Mouse (Mus musculus): ENCODE data around the gene D630039A03Rik. TPM values are rescaled to one million over a fixed set of nuclear protein-coding genes. Genes with fewer than 3 reads are reported as not detected.

Gene D630039A03Rik
- polyA plus RNA-seq, 1 experiment from 2014 or later: 0.31 TPM

DNA sequence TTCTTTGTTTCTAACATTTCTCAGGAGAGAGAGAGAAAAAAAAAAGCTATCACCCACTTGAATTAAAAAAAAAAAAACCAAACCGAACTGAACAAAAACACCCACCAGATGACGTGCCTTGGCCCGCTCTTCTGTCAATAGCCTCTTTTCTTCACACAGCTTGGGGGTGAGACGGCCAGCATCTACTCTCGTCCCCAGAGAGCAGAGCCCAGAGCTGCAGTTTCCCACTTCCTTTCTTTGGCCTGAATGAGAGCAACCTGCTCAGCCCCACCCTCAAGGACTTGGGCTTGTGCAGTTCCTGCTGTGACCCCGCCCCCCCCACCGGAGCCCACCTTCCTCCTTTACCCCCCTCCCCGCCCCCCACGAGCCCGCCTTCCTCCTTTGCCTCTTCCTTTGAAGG is 48.6 kb downstream of the D630039A03Rik start:
- Histone ChIP-seq H3K36me3 (ENCODE audit: control insufficient read depth, insufficient read depth, low read length) (no peaks in the 10 kb centered on the region), H3K9me3 (ENCODE audit: control insufficient read depth, low read length) (no peaks in the 10 kb centered on the region), H3K4me3 (ENCODE audit: low read depth, low read length) (no peak overlapping the region), H3K27ac (ENCODE audit: low read depth, low read length) (no peak overlapping the region), H3K4me2 (replicated peaks; ENCODE audit: low read depth, low read length) (no peak overlapping the region), H3K27me3 (ENCODE audit: control insufficient read depth, insufficient read depth, low read length) (no peaks in the 10 kb centered on the region), H3K9ac (ENCODE audit: low read depth, low read length) (no peak overlapping the region), H3K4me1 (replicated peaks; ENCODE audit: control insufficient read depth, insufficient read depth, low read length) (no peaks in the 10 kb centered on the region)
- DNase-seq (ENCODE audit: low spot score) (no peak), ATAC-seq (ENCODE audit: low FRiP score) (no peak)
- WGBS: 42% methylated on average over 9 of the region's 10 CpGs

DNA sequence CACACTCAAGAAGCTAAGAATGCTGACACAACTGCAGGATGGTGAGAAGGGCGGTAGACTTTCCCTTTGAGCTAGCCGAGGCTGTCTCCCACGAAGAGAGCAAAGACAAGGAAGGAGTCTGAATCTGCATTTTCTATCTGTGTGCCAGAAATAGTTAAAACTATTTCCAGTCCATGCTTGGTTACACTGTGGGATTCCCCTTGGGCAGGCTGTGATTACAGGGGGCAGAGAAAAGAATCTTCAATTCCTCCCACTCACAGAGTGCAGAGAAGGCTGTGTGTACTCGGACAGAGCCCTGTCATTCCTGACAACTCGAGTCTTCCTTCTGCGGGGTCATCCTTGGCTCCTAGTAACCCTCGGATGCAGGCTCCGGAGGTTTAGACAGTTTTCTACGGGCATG is 49.1 kb downstream of the D630039A03Rik start:
- H3K27me3 ChIP-seq (ENCODE audit: control insufficient read depth, insufficient read depth, low read length): no peaks in the 10 kb centered on the region
- no peak overlapping the region for H3K4me3 ChIP-seq (ENCODE audit: low read depth, low read length)
- no peak overlapping the region for H3K9ac ChIP-seq (ENCODE audit: low read depth, low read length)
- H3K27ac ChIP-seq (ENCODE audit: low read depth, low read length): no peak overlapping the region
- H3K4me1 ChIP-seq (replicated peaks; ENCODE audit: control insufficient read depth, insufficient read depth, low read length): no peaks in the 10 kb centered on the region
- no peak for DNase-seq (ENCODE audit: low spot score)
- ATAC-seq (ENCODE audit: low FRiP score): no peak
- H3K36me3 ChIP-seq (ENCODE audit: control insufficient read depth, insufficient read depth, low read length): no peaks in the 10 kb centered on the region
- no peaks in the 10 kb centered on the region for H3K9me3 ChIP-seq (ENCODE audit: control insufficient read depth, low read length)
- 66% methylated on average over 9 of the region's 9 CpGs for WGBS
- H3K4me2 ChIP-seq (replicated peaks; ENCODE audit: low read depth, low read length): no peak overlapping the region

DNA sequence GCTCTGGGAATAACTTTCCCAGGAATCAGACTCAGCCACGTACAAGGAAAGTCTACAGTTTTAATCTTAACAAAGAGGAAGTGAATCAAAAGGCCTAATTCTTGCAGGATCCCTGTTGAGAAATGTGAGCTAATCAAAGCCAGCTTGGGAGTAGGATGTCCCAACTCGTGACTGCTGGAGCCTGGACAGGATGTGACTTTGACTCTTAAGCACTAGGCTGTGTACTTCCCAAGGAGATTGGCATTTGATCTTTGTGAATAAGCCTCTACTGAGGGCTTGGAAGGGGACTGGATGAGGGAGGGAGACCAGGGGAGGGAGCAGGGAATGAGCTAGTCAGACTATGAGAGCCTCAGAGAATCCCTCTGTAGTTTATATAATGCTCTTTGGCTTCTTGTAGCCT is 50.0 kb downstream of the D630039A03Rik start:
- H3K9ac ChIP-seq (ENCODE audit: low read depth, low read length): no peak overlapping the region
- H3K27me3 ChIP-seq (ENCODE audit: control insufficient read depth, insufficient read depth, low read length): no peaks in the 10 kb centered on the region
- ATAC-seq (ENCODE audit: low FRiP score) (no peak), DNase-seq (ENCODE audit: low spot score) (no peak)
- H3K9me3 ChIP-seq (ENCODE audit: control insufficient read depth, low read length): no peaks in the 10 kb centered on the region
- no peak overlapping the region for H3K27ac ChIP-seq (ENCODE audit: low read depth, low read length)
- H3K36me3 ChIP-seq (ENCODE audit: control insufficient read depth, insufficient read depth, low read length): no peaks in the 10 kb centered on the region
- no peak overlapping the region for H3K4me3 ChIP-seq (ENCODE audit: low read depth, low read length)
- H3K4me1 ChIP-seq (replicated peaks; ENCODE audit: control insufficient read depth, insufficient read depth, low read length): no peaks in the 10 kb centered on the region
- WGBS: 35% methylated on average over 2 of the region's 2 CpGs
- H3K4me2 ChIP-seq (replicated peaks; ENCODE audit: low read depth, low read length): no peak overlapping the region

DNA sequence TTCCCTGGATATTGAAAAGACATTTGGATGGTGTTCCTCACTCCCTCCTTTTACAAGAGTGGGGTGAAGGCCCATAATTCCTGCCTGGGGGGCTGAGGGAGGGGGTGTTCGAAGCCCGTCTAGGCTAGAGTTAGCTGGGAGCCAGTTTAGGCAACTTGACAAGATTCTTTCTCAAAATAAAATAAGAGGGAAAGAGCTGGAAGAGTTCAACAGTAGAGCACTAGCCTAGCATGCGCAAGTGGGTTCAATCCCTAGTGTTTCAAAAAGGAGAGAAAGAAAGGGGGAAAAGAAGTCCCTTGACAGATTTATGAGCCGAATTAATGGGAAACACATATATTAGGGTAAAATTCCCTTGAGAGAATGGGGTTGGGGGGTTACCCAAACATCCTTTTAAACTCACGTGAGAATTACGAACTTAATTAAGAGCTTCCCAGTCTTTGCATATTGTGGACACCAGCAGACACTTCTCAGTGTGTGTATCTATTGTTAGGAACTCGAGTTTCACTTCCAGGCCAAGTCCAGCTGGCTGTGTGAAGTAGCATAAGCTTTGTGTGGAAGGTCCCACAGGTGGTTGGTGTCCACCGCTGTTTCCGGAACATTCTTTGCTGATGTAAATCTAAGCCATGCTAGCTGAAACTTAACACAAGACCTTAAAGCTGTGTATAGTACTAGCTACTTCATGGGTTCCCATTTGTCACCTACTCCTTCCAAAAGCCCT is 53.7 kb downstream of the D630039A03Rik start:
- no peaks in the 10 kb centered on the region for H3K9me3 ChIP-seq (ENCODE audit: control insufficient read depth, low read length)
- WGBS: 83% methylated on average over 9 of the region's 9 CpGs

DNA sequence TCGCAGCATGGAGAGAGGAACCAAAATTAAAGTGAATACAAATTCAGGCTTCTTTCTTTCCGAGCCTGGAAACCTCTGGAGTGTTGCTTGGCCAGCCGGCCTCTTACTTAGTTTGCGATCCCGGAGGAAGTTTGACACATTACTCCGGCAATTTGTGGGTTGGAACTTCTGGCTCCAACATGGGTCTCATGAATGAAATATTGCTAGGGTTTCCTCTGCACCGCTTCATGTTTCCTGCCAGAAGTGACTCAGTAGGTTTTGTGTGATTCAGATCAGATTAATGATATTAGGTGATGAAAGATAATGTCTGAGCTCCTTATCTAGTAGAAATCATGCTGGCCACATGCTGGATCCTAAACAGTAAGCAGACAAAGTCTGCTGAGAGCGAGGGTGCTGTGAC is 54.2 kb downstream of the D630039A03Rik start:
- 83% methylated on average over 8 of the region's 8 CpGs for WGBS
- Histone ChIP-seq H3K4me1 (replicated peaks; ENCODE audit: control insufficient read depth, insufficient read depth, low read length) (no peaks in the 10 kb centered on the region), H3K27me3 (ENCODE audit: control insufficient read depth, insufficient read depth, low read length) (no peaks in the 10 kb centered on the region), H3K36me3 (ENCODE audit: control insufficient read depth, insufficient read depth, low read length) (peaks cover 3% of the 10 kb centered on the region; the same call in 1 of the 2 replicates), H3K27ac (ENCODE audit: low read depth, low read length) (no peak overlapping the region), H3K4me3 (ENCODE audit: low read depth, low read length) (no peak overlapping the region), H3K4me2 (replicated peaks; ENCODE audit: low read depth, low read length) (no peak overlapping the region), H3K9me3 (ENCODE audit: control insufficient read depth, low read length) (no peaks in the 10 kb centered on the region), H3K9ac (ENCODE audit: low read depth, low read length) (no peak overlapping the region)
- no peak for DNase-seq (ENCODE audit: low spot score)
- ATAC-seq (ENCODE audit: low FRiP score): no peak

More for the DNA sequence above, 53.7 kb downstream of the D630039A03Rik start:
- no peak for DNase-seq (ENCODE audit: low spot score)
- Histone ChIP-seq H3K4me2 (replicated peaks; ENCODE audit: low read depth, low read length) (no peak overlapping the region), H3K4me3 (ENCODE audit: low read depth, low read length) (no peak overlapping the region), H3K27ac (ENCODE audit: low read depth, low read length) (no peak overlapping the region), H3K36me3 (ENCODE audit: control insufficient read depth, insufficient read depth, low read length) (no peaks in the 10 kb centered on the region), H3K27me3 (ENCODE audit: control insufficient read depth, insufficient read depth, low read length) (no peaks in the 10 kb centered on the region), H3K4me1 (replicated peaks; ENCODE audit: control insufficient read depth, insufficient read depth, low read length) (no peaks in the 10 kb centered on the region), H3K9ac (ENCODE audit: low read depth, low read length) (no peak overlapping the region)
- no peak for ATAC-seq (ENCODE audit: low FRiP score)

DNA sequence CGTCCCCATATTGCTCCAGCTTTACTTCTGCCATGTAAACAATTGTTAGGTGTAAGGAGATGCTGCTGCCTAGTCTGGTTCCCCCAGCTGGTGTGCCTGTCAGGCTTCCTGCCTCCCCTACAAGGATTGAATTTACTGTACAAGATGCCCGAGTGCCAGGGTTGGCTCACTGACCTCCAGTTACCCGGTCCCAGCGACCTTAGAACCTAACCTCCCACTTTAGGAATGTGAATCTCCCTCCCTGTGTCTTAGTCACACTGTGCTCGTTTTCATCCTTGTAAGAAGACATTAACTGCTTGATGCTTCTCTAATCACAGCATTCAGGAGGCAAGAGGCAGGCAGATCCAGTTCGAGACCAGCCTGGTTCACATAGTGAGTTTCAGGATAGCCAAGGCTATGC is 54.9 kb downstream of the D630039A03Rik start:
- no peak overlapping the region for H3K27ac ChIP-seq (ENCODE audit: low read depth, low read length)
- H3K36me3 ChIP-seq (ENCODE audit: control insufficient read depth, insufficient read depth, low read length): peaks cover 9% of the 10 kb centered on the region; the same call in 1 of the 2 replicates
- no peak for ATAC-seq (ENCODE audit: low FRiP score)
- no peak overlapping the region for H3K4me2 ChIP-seq (replicated peaks; ENCODE audit: low read depth, low read length)
- H3K4me1 ChIP-seq (replicated peaks; ENCODE audit: control insufficient read depth, insufficient read depth, low read length): no peaks in the 10 kb centered on the region
- no peaks in the 10 kb centered on the region for H3K9me3 ChIP-seq (ENCODE audit: control insufficient read depth, low read length)
- no peak overlapping the region for H3K9ac ChIP-seq (ENCODE audit: low read depth, low read length)
- H3K27me3 ChIP-seq (ENCODE audit: control insufficient read depth, insufficient read depth, low read length): no peaks in the 10 kb centered on the region
- H3K4me3 ChIP-seq (ENCODE audit: low read depth, low read length): no peak overlapping the region
- no peak for DNase-seq (ENCODE audit: low spot score)
- WGBS: 70% methylated on average over 6 of the region's 6 CpGs

DNA sequence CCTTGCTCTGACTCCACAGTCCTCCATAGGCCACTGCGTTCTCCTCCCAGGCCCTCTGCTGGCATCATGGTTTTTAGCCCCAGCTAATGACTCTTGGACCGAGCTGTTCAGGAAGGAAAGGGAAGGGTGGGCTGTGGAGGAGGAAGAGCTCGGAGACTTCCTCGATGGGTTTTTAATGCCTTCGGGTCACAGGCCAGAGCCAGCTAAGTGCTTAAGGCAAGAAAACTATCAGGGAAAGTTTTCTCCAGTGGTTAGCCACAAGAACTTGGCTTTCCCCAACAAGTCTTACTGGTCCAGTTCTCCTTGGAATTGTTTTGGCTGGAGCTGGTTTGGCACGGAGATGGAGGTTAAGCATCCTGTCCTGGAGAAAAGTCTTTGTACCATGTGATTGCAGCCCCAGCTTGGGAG is 55.9 kb downstream of the D630039A03Rik start:
- H3K27me3 ChIP-seq (ENCODE audit: control insufficient read depth, insufficient read depth, low read length): no peaks in the 10 kb centered on the region
- no peak overlapping the region for H3K4me2 ChIP-seq (replicated peaks; ENCODE audit: low read depth, low read length)
- no peak overlapping the region for H3K27ac ChIP-seq (ENCODE audit: low read depth, low read length)
- H3K36me3 ChIP-seq (ENCODE audit: control insufficient read depth, insufficient read depth, low read length): peaks cover 17% of the 10 kb centered on the region; the same call in 1 of the 2 replicates
- DNase-seq (ENCODE audit: low spot score): no peak
- 89% methylated on average over 6 of the region's 6 CpGs for WGBS
- H3K4me1 ChIP-seq (replicated peaks; ENCODE audit: control insufficient read depth, insufficient read depth, low read length): no peaks in the 10 kb centered on the region
- no peaks in the 10 kb centered on the region for H3K9me3 ChIP-seq (ENCODE audit: control insufficient read depth, low read length)
- no peak overlapping the region for H3K9ac ChIP-seq (ENCODE audit: low read depth, low read length)
- no peak overlapping the region for H3K4me3 ChIP-seq (ENCODE audit: low read depth, low read length)
- no peak for ATAC-seq (ENCODE audit: low FRiP score)

Other genes starting within 250 kb of the D630039A03Rik start
- gene Akap2, start 198.6 kb downstream of the D630039A03Rik start, polyA plus RNA-seq (2014; fragmentation: Nextera tagmentation; extraction: Ambion mirVana): 30.9 and 38.2 TPM in 2 replicates
- 393 and 394 TPM in 2 replicates for gene Txn1, start 40.1 kb upstream of the D630039A03Rik start, polyA plus RNA-seq (2014; fragmentation: Nextera tagmentation; extraction: Ambion mirVana)
- gene Txndc8, start 92.8 kb upstream of the D630039A03Rik start, polyA plus RNA-seq (2014; fragmentation: Nextera tagmentation; extraction: Ambion mirVana): not detected in 2 replicates

Measured in hindbrain, embryonic 11.5 days (tissue).